Mouse (Mus musculus) midbrain, postnatal 0 days (tissue): ENCODE data around the gene Rps27l. TPM values are rescaled to one million over a fixed set of nuclear protein-coding genes. Genes with fewer than 3 reads are reported as not detected.

ENCODE experiments used
- ATAC-seq: fragments of 200-750 bp; cut with Nextera tagmentation; 2 replicates; pipeline ENCODE4 v1.8.0; 2017; ENCODE audit warnings: moderate number of reproducible peaks, mild to moderate bottlenecking, moderate TSS enrichment, moderate library complexity; ENCODE audit not compliant: low FRiP score
- DNase-seq: peaks from one replicate; pipeline ENCODE4 v3.0.0-alpha.2; 2015; ENCODE audit warnings: low spot score
- H3K27ac ChIP-seq: fragments of 300-500 bp; sonication (generic); 2 replicates; pipeline ENCODE4 v1.5.1; 2014; ENCODE audit warnings: low read depth, mild to moderate bottlenecking, low read length, mixed read lengths
- H3K27me3 ChIP-seq: fragments of 300-500 bp; sonication (generic); 2 replicates; pipeline ENCODE4 v1.6.1; 2014; ENCODE audit warnings: low read length, control low read depth, mixed read lengths; ENCODE audit not compliant: insufficient read depth
- H3K36me3 ChIP-seq: fragments of 300-500 bp; sonication (generic); 2 replicates; pipeline ENCODE4 v1.6.1; 2014; ENCODE audit warnings: low read length, control low read depth, mixed read lengths; ENCODE audit not compliant: insufficient read depth
- H3K4me1 ChIP-seq: fragments of 300-500 bp; sonication (generic); 2 replicates; pipeline ENCODE4 v1.6.1; 2014; ENCODE audit warnings: mild to moderate bottlenecking, control low read depth, antibody characterized with exemption, low read length, mixed read lengths; ENCODE audit not compliant: insufficient read depth
- H3K4me2 ChIP-seq: fragments of 300-500 bp; sonication (generic); 2 replicates; pipeline ENCODE4 v1.6.1; 2014; ENCODE audit warnings: low read depth, mild to moderate bottlenecking, low read length, mixed read lengths; ENCODE audit not compliant: poor library complexity, severe bottlenecking
- H3K4me3 ChIP-seq: fragments of 300-500 bp; sonication (generic); 2 replicates; pipeline ENCODE4 v1.5.1; 2014; ENCODE audit warnings: low read depth, mild to moderate bottlenecking, low read length, moderate library complexity
- H3K9ac ChIP-seq: fragments of 300-500 bp; sonication (generic); replicated peaks from 2 replicates; pipeline ENCODE4 v1.6.1; 2014; ENCODE audit warnings: mild to moderate bottlenecking, low read length, moderate library complexity, mixed read lengths; ENCODE audit not compliant: poor library complexity, severe bottlenecking
- H3K9me3 ChIP-seq: fragments of 300-500 bp; sonication (generic); 2 replicates; pipeline ENCODE4 v1.6.1; 2016; ENCODE audit warnings: low read length, control low read depth
- CTCF ChIP-seq: IDR thresholded peaks from 2 replicates; pipeline ENCODE4 v1.5.1; 2016; ENCODE audit warnings: antibody characterized with exemption, mild to moderate bottlenecking
- WGBS: fragments of 180-500 bp; shearing (Covaris S2); extraction: QIAGEN DNeasy Blood & Tissue Kit; methylation state at CpG from one replicate; pipeline ENCODE4 v1.1.7; 2014; 5-methylcytosine and 5-hydroxymethylcytosine counted together
- polyA plus RNA-seq: library from polyadenylated mRNA; unstranded; fragments of >200 nt; fragmentation: Nextera tagmentation; extraction: Ambion mirVana; gene quantifications from 2 replicates; pipeline ENCODE4 v1.2.1, GENCODE M21; 2015
- total RNA-seq: library from RNA; depleted of rRNA; stranded (reverse); fragments of >200 nt; gene quantifications from 2 replicates; pipeline ENCODE4 v1.2.3, GENCODE M21; 2014; rRNA removed

The Rps27l gene
- total and polyA plus RNA-seq, 2 experiments from 2014 or later, result 51.7 to 168 TPM

- Histone ChIP-seq H3K36me3 (no peaks in the 10 kb centered on the region), H3K4me3 (no peak overlapping the region), H3K27me3 (no peaks in the 10 kb centered on the region), H3K9ac (no peak overlapping the region), H3K4me2 (no peak overlapping the region), H3K27ac (no peak overlapping the region), H3K4me1 (no peaks in the 10 kb centered on the region), H3K9me3 (no peaks in the 10 kb centered on the region)
- TF ChIP-seq CTCF, result no peak
- no peak for ATAC-seq
- 74% methylated on average over 6 of the region's 6 CpGs for WGBS
- no peak for DNase-seq
Measured at GRCm38 (mm10) chr9:66989581-66989980, 43.7 kb downstream of the Rps27l start.

GRCm38 (mm10) chr9:66990046-66990445 lies 44.2 kb downstream of the Rps27l start:
- Histone ChIP-seq H3K27me3 (no peaks in the 10 kb centered on the region), H3K4me3 (no peak overlapping the region), H3K27ac (no peak overlapping the region), H3K36me3 (no peaks in the 10 kb centered on the region), H3K4me2 (no peak overlapping the region), H3K9me3 (no peaks in the 10 kb centered on the region), H3K9ac (no peak overlapping the region), H3K4me1 (no peaks in the 10 kb centered on the region)
- no peak for DNase-seq
- ATAC-seq, result no peak
- 94% methylated on average over 5 of the region's 5 CpGs for WGBS
- no peak for TF ChIP-seq CTCF

GRCm38 (mm10) chr9:66991021-66991749 lies 45.3 kb downstream of the Rps27l start:
- ATAC-seq (no peak), DNase-seq (no peak)
- Histone ChIP-seq H3K27me3 (no peaks in the 10 kb centered on the region), H3K36me3 (no peaks in the 10 kb centered on the region), H3K9ac (no peak overlapping the region), H3K4me3 (no peak overlapping the region), H3K9me3 (no peaks in the 10 kb centered on the region), H3K4me1 (no peaks in the 10 kb centered on the region), H3K4me2 (no peak overlapping the region), H3K27ac (no peak overlapping the region)
- 57% methylated on average over 9 of the region's 9 CpGs for WGBS
- no peak for TF ChIP-seq CTCF

- Histone ChIP-seq H3K4me3 (no peak overlapping the region), H3K27ac (no peak overlapping the region), H3K27me3 (no peaks in the 10 kb centered on the region), H3K9me3 (no peaks in the 10 kb centered on the region), H3K4me1 (no peaks in the 10 kb centered on the region), H3K4me2 (no peak overlapping the region), H3K36me3 (no peaks in the 10 kb centered on the region), H3K9ac (no peak overlapping the region)
- ATAC-seq (no peak), DNase-seq (no peak)
- TF ChIP-seq CTCF, result no peak
- WGBS, result 81% methylated on average over 8 of the region's 8 CpGs
Measured at GRCm38 (mm10) chr9:66991750-66992410, 46.0 kb downstream of the Rps27l start.

Other genes with a start within 250 kb of the Rps27l start
- gene Car12, start 232.4 kb upstream of the Rps27l start, total RNA-seq, result 2.8 and 6.6 TPM in 2 replicates
- 0.32 and 0.79 TPM in 2 replicates for gene Car12, start 232.4 kb upstream of the Rps27l start, polyA plus RNA-seq
- gene Aph1b, start 150.6 kb upstream of the Rps27l start, total RNA-seq, result 25.3 and 31.3 TPM in 2 replicates
- gene Aph1b, start 150.6 kb upstream of the Rps27l start, polyA plus RNA-seq, result 15.1 and 15.5 TPM in 2 replicates
- 0.60 and 1.1 TPM in 2 replicates for gene Gm10647, start 149.0 kb upstream of the Rps27l start, total RNA-seq
- 0.17 and 0.18 TPM in 2 replicates for gene Gm10647, start 149.0 kb upstream of the Rps27l start, polyA plus RNA-seq
- gene Aph1c, start 111.4 kb upstream of the Rps27l start, total RNA-seq, result 1.3 and 4.1 TPM in 2 replicates
- 3.4 TPM in 2 replicates for gene Aph1c, start 111.4 kb upstream of the Rps27l start, polyA plus RNA-seq
- 26.0 and 29.6 TPM in 2 replicates for gene Rab8b, start 26.4 kb upstream of the Rps27l start, total RNA-seq
- 15.2 and 18.2 TPM in 2 replicates for gene Rab8b, start 26.4 kb upstream of the Rps27l start, polyA plus RNA-seq
- gene Lactb, start 29.4 kb downstream of the Rps27l start, total RNA-seq, result 18.6 and 18.8 TPM in 2 replicates
- 9.6 and 12.9 TPM in 2 replicates for gene Lactb, start 29.4 kb downstream of the Rps27l start, polyA plus RNA-seq
- 124 and 147 TPM in 2 replicates for gene Tpm1, start 103.3 kb downstream of the Rps27l start, total RNA-seq
- 162 and 177 TPM in 2 replicates for gene Tpm1, start 103.3 kb downstream of the Rps27l start, polyA plus RNA-seq